26 mouse cellular contexts compared by ENCODE assay signal in genomic region chr12:109615371-109615770, GRCm38 (mm10). TPM values are rescaled to one million over a fixed set of nuclear protein-coding genes. Genes with fewer than 3 reads are reported as not detected.
DNase-seq lines count a peak whose midpoint lies in the region; ATAC-seq lines count a peak whose summit lies in the region.
"Had no signal": no experiment of that assay in that cellular context is flagged by ENCODE, and none has a peak within 500 bp of the region (broad histone marks: within the 10 kb centered on the region; RNA-seq: fewer than 3 reads in every experiment).

No protein-coding gene starts in this region.

- H3K4me2 ChIP-seq in heart, embryonic 15.5 days = no peak overlapping the region
- no peak overlapping the region for H3K4me2 ChIP-seq in liver, embryonic 11.5 days
- H3K4me2 ChIP-seq in stomach, embryonic 15.5 days = no peak overlapping the region
- no peak overlapping the region for H3K4me2 ChIP-seq in forebrain, embryonic 11.5 days (ENCODE audit: low read depth, low read length, severe bottlenecking)
- H3K4me2 ChIP-seq: heart, embryonic 12.5 days; kidney, embryonic 15.5 days had no signal

- no peak for DNase-seq in heart, postnatal 10 days
- DNase-seq in liver, embryonic 11.5 days (ENCODE audit: low spot score) = peak; percentile 31
- no peak for DNase-seq in liver
- peak; percentile 54 for DNase-seq in adrenal gland, postnatal 10 days
- DNase-seq in forebrain, embryonic 11.5 days (ENCODE audit: low spot score) = no peak
- DNase-seq in lung, postnatal 10 days = no peak
- DNase-seq: cerebellum, adult 11 months; cerebellum, postnatal 14 days; embryo, embryonic 11 days; gastrocnemius, adult 2 months; layer of hippocampus, postnatal 36 days; liver, postnatal 0 days; right cerebral cortex, postnatal 4 days; thymus, postnatal 25 days had no signal

- H3K9ac ChIP-seq in heart, embryonic 15.5 days = no peak overlapping the region
- H3K9ac ChIP-seq in liver, embryonic 11.5 days (ENCODE audit: low read depth, low read length) = no peak overlapping the region
- no peak overlapping the region for H3K9ac ChIP-seq in stomach, embryonic 15.5 days
- H3K9ac ChIP-seq in forebrain, embryonic 11.5 days (ENCODE audit: low read length) = no peak overlapping the region
- H3K9ac ChIP-seq: heart, embryonic 12.5 days; kidney, embryonic 15.5 days; liver, postnatal 0 days had no signal

- H3K27me3 ChIP-seq in heart, embryonic 15.5 days = peaks cover 17% of the 10 kb centered on the region
- 0 out of 2 replicates have a peak, but pooled peaks cover 5% of the 10 kb centered on the region for H3K27me3 ChIP-seq in liver, embryonic 11.5 days (replicated peaks; ENCODE audit: control insufficient read depth, insufficient read depth, low read length)
- no peaks in the 10 kb centered on the region for H3K27me3 ChIP-seq in stomach, embryonic 15.5 days (replicated peaks)
- H3K27me3 ChIP-seq in forebrain, embryonic 11.5 days (ENCODE audit: control insufficient read depth, insufficient read depth, low read length) = no peaks in the 10 kb centered on the region

- no peak overlapping the region for H3K4me3 ChIP-seq in heart, embryonic 15.5 days
- no peak overlapping the region for H3K4me3 ChIP-seq in liver, embryonic 11.5 days (ENCODE audit: low read depth, low read length)
- no peak overlapping the region for H3K4me3 ChIP-seq in stomach, embryonic 15.5 days (replicated peaks)
- H3K4me3 ChIP-seq in forebrain, embryonic 11.5 days (ENCODE audit: low read depth, low read length) = no peak overlapping the region
- H3K4me3 ChIP-seq: gastrocnemius, adult 2 months; heart, embryonic 12.5 days; kidney, embryonic 15.5 days had no signal

- peaks cover 8% of the 10 kb centered on the region for H3K36me3 ChIP-seq in heart, embryonic 15.5 days
- 0 out of 2 replicates have a peak, but pooled peaks cover 4% of the 10 kb centered on the region for H3K36me3 ChIP-seq in liver, embryonic 11.5 days (ENCODE audit: control insufficient read depth, insufficient read depth, low read length)
- peaks cover 18% of the 10 kb centered on the region; the same call in 1 of the 2 replicates for H3K36me3 ChIP-seq in stomach, embryonic 15.5 days
- H3K36me3 ChIP-seq in forebrain, embryonic 11.5 days (ENCODE audit: control insufficient read depth, insufficient read depth, low read length) = peaks cover 13% of the 10 kb centered on the region

- H3K27ac ChIP-seq in heart, embryonic 15.5 days = no peak overlapping the region
- no peak overlapping the region for H3K27ac ChIP-seq in liver, embryonic 11.5 days (ENCODE audit: low read depth, low read length)
- H3K27ac ChIP-seq in stomach, embryonic 15.5 days = peak overlapping the region; percentile 37; the same call in 1 of the 2 replicates
- no peak overlapping the region for H3K27ac ChIP-seq in forebrain, embryonic 11.5 days (ENCODE audit: low read depth, low read length)
- H3K27ac ChIP-seq: gastrocnemius, adult 2 months; kidney, embryonic 15.5 days had no signal

- 0 out of 2 replicates have a peak, but pooled peaks have one; percentile 47 for ATAC-seq in heart, embryonic 15.5 days (replicated peaks; ENCODE audit: insufficient number of reproducible peaks, insufficient read depth, low FRiP score, low read depth)
- no peak for ATAC-seq in liver, embryonic 11.5 days (replicated peaks; ENCODE audit: low FRiP score)
- no peak for ATAC-seq in stomach, embryonic 15.5 days (ENCODE audit: insufficient read depth, low FRiP score, low read depth)
- ATAC-seq in forebrain, embryonic 11.5 days (replicated peaks; ENCODE audit: low FRiP score) = no peak
- ATAC-seq: forebrain, embryonic 16.5 days; liver, postnatal 0 days; midbrain, embryonic 16.5 days had no signal

- intact Hi-C loops in heart, postnatal 10 days (cut with DNase I) = no loop called here

- H3K9me3 ChIP-seq in heart, embryonic 15.5 days (replicated peaks) = no peaks in the 10 kb centered on the region
- no peaks in the 10 kb centered on the region for H3K9me3 ChIP-seq in liver, embryonic 11.5 days (ENCODE audit: control insufficient read depth, low read length)
- no peaks in the 10 kb centered on the region for H3K9me3 ChIP-seq in stomach, embryonic 15.5 days
- H3K9me3 ChIP-seq in forebrain, embryonic 11.5 days (ENCODE audit: control insufficient read depth, low read length) = peaks cover 6% of the 10 kb centered on the region; the same call in 1 of the 2 replicates
- H3K9me3 ChIP-seq: kidney, embryonic 15.5 days had no signal

- H3K4me1 ChIP-seq in heart, embryonic 15.5 days (replicated peaks) = no peaks in the 10 kb centered on the region; the same call in 1 of the 2 replicates
- no peaks in the 10 kb centered on the region for H3K4me1 ChIP-seq in liver, embryonic 11.5 days (replicated peaks; ENCODE audit: control insufficient read depth, insufficient read depth, low read length)
- H3K4me1 ChIP-seq in stomach, embryonic 15.5 days = 0 out of 2 replicates have a peak, but pooled peaks cover 6% of the 10 kb centered on the region
- peaks cover 4% of the 10 kb centered on the region for H3K4me1 ChIP-seq in forebrain, embryonic 11.5 days (replicated peaks; ENCODE audit: control insufficient read depth, insufficient read depth, low read length)

- WGBS in heart, embryonic 15.5 days = 33% methylated on average over 8 of the region's 8 CpGs
- WGBS in liver, embryonic 11.5 days = 47% methylated on average over 8 of the region's 8 CpGs
- 47% methylated on average over 8 of the region's 8 CpGs for WGBS in stomach, embryonic 15.5 days
- WGBS in forebrain, embryonic 11.5 days = 78% methylated on average over 8 of the region's 8 CpGs

RNA-seq across cellular contexts. Expression of gene Rtl1, which starts 15.2 kb away (rescaled TPM):
- polyA plus RNA-seq in heart, embryonic 15.5 days (2015; fragmentation: Nextera tagmentation; extraction: Ambion mirVana) = 0.47 and 0.71 TPM in 2 replicates
- total RNA-seq in heart, postnatal 10 days (2021) = under 1 TPM; 0.14 to 0.42 TPM
- polyA plus RNA-seq in liver, embryonic 11.5 days (2014; fragmentation: Nextera tagmentation; extraction: Ambion mirVana) = 1.6 TPM in 2 replicates
- total RNA-seq in adrenal gland, postnatal 10 days (2021) = 1 to 10 TPM; 4.4 to 4.5 TPM
- polyA plus RNA-seq in stomach, embryonic 15.5 days (2015; fragmentation: Nextera tagmentation; extraction: Ambion mirVana) = 1.7 and 2.4 TPM in 2 replicates
- 0.97 and 1.2 TPM in 2 replicates for polyA plus RNA-seq in forebrain, embryonic 11.5 days (2014; fragmentation: Nextera tagmentation; extraction: Ambion mirVana)
- total RNA-seq: gastrocnemius, adult 2 months; hematopoietic stem cell, adult 5-6 weeks; layer of hippocampus, postnatal 36 days; megakaryocyte-erythroid progenitor cell, adult 5-6 weeks had no signal
- polyA plus RNA-seq: C2C12; gonadal fat pad, adult 2 months; large intestine, adult 2 months; testis, adult 2 months had no signal

Comparison
In these comparisons a context has a peak if more than half of its experiments do, and no peak if none do; other contexts are left out.
1. DNase-seq: peak in liver, embryonic 11.5 days (single experiment) and adrenal gland, postnatal 10 days (single experiment); none in heart, postnatal 10 days (0 of 2), liver (single experiment), forebrain, embryonic 11.5 days (single experiment) and lung, postnatal 10 days (single experiment).